Mouse (Mus musculus) MEL (cell line): ENCODE data around the gene Igbp1b. TPM values are rescaled to one million over a fixed set of nuclear protein-coding genes. Genes with fewer than 3 reads are reported as not detected.

Experiments used
- DNase-seq: peaks from one replicate; pipeline ENCODE4 v3.0.0; 2011; ENCODE audit warnings: low read depth, low spot score
- H3K27ac ChIP-seq: 2 replicates; pipeline ENCODE4 v1.5.1; 2012; ENCODE audit warnings: low read depth, mild to moderate bottlenecking, control low read depth, low read length, moderate library complexity; ENCODE audit not compliant: control insufficient read depth
- H3K27me3 ChIP-seq, 2 experiments: fragments of 150-350 bp in 1 of 2; sonication (generic) in 1 of 2; 2 replicates each; pipeline ENCODE4 v1.6.1; 2012; ENCODE audit warnings: low read length in 2 of 2, mild to moderate bottlenecking in 2 of 2, improper control_type of control experiment in 1 of 2, moderate library complexity in 1 of 2; ENCODE audit not compliant: insufficient read depth in 2 of 2, control insufficient read depth in 1 of 2
- H3K36me3 ChIP-seq, 2 experiments: 2 replicates each; pipeline ENCODE4 v1.6.1; 2012 to 2014; ENCODE audit warnings: low read length in 2 of 2, improper control_type of control experiment in 1 of 2, inconsistent platforms in 1 of 2, mild to moderate bottlenecking in 1 of 2; ENCODE audit not compliant: insufficient read depth in 2 of 2, control insufficient read depth in 1 of 2
- H3K4me1 ChIP-seq, 2 experiments: fragments of 150-350 bp in 1 of 2; sonication (generic) in 1 of 2; 2 replicates each; pipeline ENCODE4 v1.6.1; 2012; ENCODE audit warnings: low read length in 2 of 2, improper control_type of control experiment in 1 of 2, mild to moderate bottlenecking in 1 of 2; ENCODE audit not compliant: insufficient read depth in 2 of 2, control insufficient read depth in 1 of 2
- H3K4me3 ChIP-seq, 2 experiments: fragments of 150-350 bp in 1 of 2; sonication (generic) in 1 of 2; 2 replicates each; pipeline ENCODE4 v1.5.1; 2012; ENCODE audit warnings: low read depth in 2 of 2, low read length in 2 of 2, mild to moderate bottlenecking in 2 of 2, moderate library complexity in 2 of 2, control low read depth in 1 of 2, improper control_type of control experiment in 1 of 2; ENCODE audit not compliant: control insufficient read depth in 1 of 2, insufficient read depth in 1 of 2
- H3K79me2 ChIP-seq: 2 replicates; pipeline ENCODE4 v1.6.1; 2012; ENCODE audit warnings: mild to moderate bottlenecking, low read length, moderate library complexity; ENCODE audit not compliant: control insufficient read depth, poor library complexity, insufficient read depth
- H3K9ac ChIP-seq: 2 replicates; pipeline ENCODE4 v1.6.1; 2012; ENCODE audit warnings: low read depth, mild to moderate bottlenecking, control low read depth, low read length, moderate library complexity; ENCODE audit not compliant: control insufficient read depth, poor library complexity, severe bottlenecking
- H3K9me3 ChIP-seq: fragments of 150-350 bp; sonication (generic); replicated peaks from 2 replicates; pipeline ENCODE4 v1.6.1; 2012; ENCODE audit warnings: mild to moderate bottlenecking, low read length, improper control_type of control experiment, moderate library complexity; ENCODE audit not compliant: insufficient read depth
- BHLHE40 ChIP-seq: IDR thresholded peaks from 2 replicates; pipeline ENCODE4 v1.6.1; 2012; ENCODE audit warnings: low read depth, mild to moderate bottlenecking, inconsistent platforms, low read length, improper control_type of control experiment, borderline replicate concordance
- CHD1 ChIP-seq: IDR thresholded peaks from 2 replicates; pipeline ENCODE4 v1.6.1; 2012; ENCODE audit warnings: low read depth, mild to moderate bottlenecking, inconsistent platforms, low read length, improper control_type of control experiment
- CTCF ChIP-seq, 3 experiments: IDR thresholded peaks in 2 of 3; conservative IDR thresholded peaks in 1 of 3; 2 replicates each; pipeline ENCODE4 v1.5.1; 2011 to 2012; ENCODE audit warnings: low read length in 3 of 3, low read depth in 2 of 3, mild to moderate bottlenecking in 2 of 3, improper control_type of control experiment in 1 of 3, inconsistent platforms in 1 of 3, mixed read lengths in 1 of 3, moderate library complexity in 1 of 3; ENCODE audit not compliant: control insufficient read depth in 1 of 3, insufficient read depth in 1 of 3, poor library complexity in 1 of 3, severe bottlenecking in 1 of 3
- E2F4 ChIP-seq: IDR thresholded peaks from 2 replicates; pipeline ENCODE4 v1.6.1; 2011; ENCODE audit warnings: low read depth, low read length, improper control_type of control experiment, borderline replicate concordance
- ETS1 ChIP-seq: IDR thresholded peaks from 2 replicates; pipeline ENCODE4 v1.6.1; 2012; ENCODE audit warnings: low read depth, mild to moderate bottlenecking, inconsistent platforms, low read length, improper control_type of control experiment, moderate library complexity
- GABPA ChIP-seq: IDR thresholded peaks from 2 replicates; pipeline ENCODE4 v1.6.1; 2012; ENCODE audit warnings: low read depth, mild to moderate bottlenecking, inconsistent platforms, low read length, improper control_type of control experiment, moderate library complexity
- GATA1 ChIP-seq: IDR thresholded peaks from 2 replicates; pipeline ENCODE4 v1.6.1; 2011; ENCODE audit warnings: low read depth, low read length, improper control_type of control experiment
- JUND ChIP-seq: IDR thresholded peaks from 2 replicates; pipeline ENCODE4 v1.6.1; 2011; ENCODE audit warnings: low read depth, mild to moderate bottlenecking, improper control_type of control experiment, low read length
- KAT2A ChIP-seq: conservative IDR thresholded peaks from 2 replicates; pipeline ENCODE4 v1.6.1; 2012; ENCODE audit warnings: low read depth, low read length, improper control_type of control experiment, inconsistent platforms
- MAFK ChIP-seq: IDR thresholded peaks from 2 replicates; pipeline ENCODE4 v1.6.1; 2011; ENCODE audit warnings: low read depth, mild to moderate bottlenecking, low read length, improper control_type of control experiment, borderline replicate concordance
- MAZ ChIP-seq: IDR thresholded peaks from 2 replicates; pipeline ENCODE4 v1.6.1; 2012; ENCODE audit warnings: low read depth, mild to moderate bottlenecking, inconsistent platforms, low read length, improper control_type of control experiment
- MYB ChIP-seq: IDR thresholded peaks from 2 replicates; pipeline ENCODE4 v1.6.1; 2011; ENCODE audit warnings: mild to moderate bottlenecking, low read depth, low read length, improper control_type of control experiment
- MYC ChIP-seq: IDR thresholded peaks from 2 replicates; pipeline ENCODE4 v1.6.1; 2011; ENCODE audit warnings: low read depth, mild to moderate bottlenecking, low read length, improper control_type of control experiment, moderate library complexity
- POLR2A ChIP-seq, 2 experiments: IDR thresholded peaks; 2 replicates each; pipeline ENCODE4 v1.6.1; 2011 to 2012; ENCODE audit warnings: low read length in 2 of 2, mild to moderate bottlenecking in 2 of 2, control low read depth in 1 of 2, improper control_type of control experiment in 1 of 2, low read depth in 1 of 2, moderate library complexity in 1 of 2; ENCODE audit not compliant: control insufficient read depth in 1 of 2, insufficient read depth in 1 of 2, poor library complexity in 1 of 2
- POLR2AphosphoS2 ChIP-seq: IDR thresholded peaks from 2 replicates; pipeline ENCODE4 v1.6.1; 2011; ENCODE audit warnings: low read length, improper control_type of control experiment
- POLR2AphosphoS5 ChIP-seq: IDR thresholded peaks from 2 replicates; pipeline ENCODE4 v1.6.1; 2012; ENCODE audit warnings: low read depth, borderline replicate concordance, mild to moderate bottlenecking, inconsistent platforms, low read length, moderate library complexity, mixed read lengths
- RAD21 ChIP-seq: IDR thresholded peaks from 2 replicates; pipeline ENCODE4 v1.6.1; 2011; ENCODE audit warnings: mild to moderate bottlenecking, low read depth, low read length, improper control_type of control experiment
- TBP ChIP-seq: IDR thresholded peaks from 2 replicates; pipeline ENCODE4 v1.8.0; 2011; ENCODE audit warnings: low read depth, low read length, improper control_type of control experiment
- TCF12 ChIP-seq: IDR thresholded peaks from 2 replicates; pipeline ENCODE4 v1.6.1; 2014; ENCODE audit warnings: low read depth, mild to moderate bottlenecking, inconsistent platforms, low read length, improper control_type of control experiment, moderate library complexity
- UBTF ChIP-seq: IDR thresholded peaks from 2 replicates; pipeline ENCODE4 v1.6.1; 2012; ENCODE audit warnings: low read depth, mild to moderate bottlenecking, inconsistent platforms, low read length, improper control_type of control experiment, moderate library complexity, borderline replicate concordance; ENCODE audit not compliant: insufficient read depth
- USF1 ChIP-seq: IDR thresholded peaks from 2 replicates; pipeline ENCODE4 v1.6.1; 2014; ENCODE audit warnings: low read depth, mild to moderate bottlenecking, inconsistent platforms, low read length, improper control_type of control experiment, moderate library complexity
- ZC3H11A ChIP-seq: IDR thresholded peaks from 2 replicates; pipeline ENCODE4 v1.6.1; 2012; ENCODE audit warnings: low read depth, mild to moderate bottlenecking, inconsistent platforms, low read length, improper control_type of control experiment
- ZMIZ1 ChIP-seq: IDR thresholded peaks from 2 replicates; pipeline ENCODE4 v1.6.1; 2012; ENCODE audit warnings: low read depth, mild to moderate bottlenecking, inconsistent platforms, low read length, improper control_type of control experiment, moderate library complexity
- ZNF384 ChIP-seq: IDR thresholded peaks from 2 replicates; pipeline ENCODE4 v1.6.1; 2012; ENCODE audit warnings: low read depth, mild to moderate bottlenecking, inconsistent platforms, low read length, improper control_type of control experiment
- polyA plus RNA-seq, 2 experiments: library from polyadenylated mRNA; stranded (reverse) in 1 of 2; unstranded in 1 of 2; fragments of >175 nt in 1 of 2; fragments of >200 nt in 1 of 2; gene quantifications; 2 replicates each; pipeline versions ENCODE4 v1.2.1 to v1.2.4; 2012; ENCODE audit warnings: low replicate concordance in 2 of 2, low read depth in 1 of 2; ENCODE audit not compliant: insufficient read length in 2 of 2, insufficient read depth in 1 of 2, missing spikeins in 1 of 2
- total RNA-seq: library from RNA; depleted of rRNA; stranded (reverse); fragments of 300-350 nt; gene quantifications from 2 replicates; pipeline ENCODE4 v1.2.3, GENCODE M21; 2012

Gene Igbp1b
- total and polyA plus RNA-seq, 3 experiments = not detected

DNA sequence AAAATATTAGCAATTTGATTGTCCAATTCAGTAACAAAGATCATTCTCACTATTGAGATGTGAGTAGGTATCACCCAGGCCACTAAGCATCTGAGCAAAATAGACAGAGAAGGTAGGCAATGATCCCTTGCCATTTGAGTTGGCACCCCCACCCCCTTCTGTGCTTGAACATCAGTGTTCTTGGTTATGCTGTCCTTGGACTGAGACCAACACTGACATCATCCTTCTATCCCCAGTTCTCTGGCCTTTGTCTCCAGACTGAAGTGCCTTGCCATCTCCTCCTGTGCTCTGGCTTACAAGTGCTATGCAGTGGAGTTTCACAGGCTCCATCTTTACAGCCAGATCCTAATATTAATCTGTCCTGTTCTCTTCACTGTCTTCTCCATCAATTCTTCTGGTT, 37.6 kb downstream of the Igbp1b start:
- no peak overlapping the region for H3K9ac ChIP-seq
- no peak overlapping the region for H3K27ac ChIP-seq
- no peak for DNase-seq
- no peaks in the 10 kb centered on the region for H3K4me1 ChIP-seq
- H3K27me3 ChIP-seq = no peaks in the 10 kb centered on the region
- no peak for TF ChIP-seq BHLHE40
- TF ChIP-seq CHD1 = no peak
- TF ChIP-seq UBTF = no peak
- TF ChIP-seq MYB = no peak
- TF ChIP-seq JUND = no peak
- TF ChIP-seq ETS1 = no peak
- TF ChIP-seq KAT2A = no peak
- TF ChIP-seq POLR2A (IDR thresholded peaks at IDR 0.05; ENCODE audit: control insufficient read depth in 1 of 2, insufficient read depth in 1 of 2, low read depth in 1 of 2, low read length in 2 of 2, poor library complexity in 1 of 2) = no peak
- TF ChIP-seq POLR2AphosphoS2 = no peak
- no peak for TF ChIP-seq ZMIZ1
- TF ChIP-seq MAZ = no peak
- TF ChIP-seq TCF12 = no peak
- no peak for TF ChIP-seq ZNF384
- no peak for TF ChIP-seq GATA1
- no peak for TF ChIP-seq CTCF (IDR thresholded peaks at IDR 0.05 in 2 of 3, conservative IDR thresholded peaks at IDR 0.05 in 1 of 3; ENCODE audit: control insufficient read depth in 1 of 3, insufficient read depth in 1 of 3, low read depth in 2 of 3, low read length in 3 of 3, poor library complexity in 1 of 3, severe bottlenecking in 1 of 3)
- no peaks in the 10 kb centered on the region for H3K9me3 ChIP-seq
- no peak overlapping the region for H3K4me3 ChIP-seq
- no peaks in the 10 kb centered on the region for H3K79me2 ChIP-seq
- no peaks in the 10 kb centered on the region for H3K36me3 ChIP-seq

DNA sequence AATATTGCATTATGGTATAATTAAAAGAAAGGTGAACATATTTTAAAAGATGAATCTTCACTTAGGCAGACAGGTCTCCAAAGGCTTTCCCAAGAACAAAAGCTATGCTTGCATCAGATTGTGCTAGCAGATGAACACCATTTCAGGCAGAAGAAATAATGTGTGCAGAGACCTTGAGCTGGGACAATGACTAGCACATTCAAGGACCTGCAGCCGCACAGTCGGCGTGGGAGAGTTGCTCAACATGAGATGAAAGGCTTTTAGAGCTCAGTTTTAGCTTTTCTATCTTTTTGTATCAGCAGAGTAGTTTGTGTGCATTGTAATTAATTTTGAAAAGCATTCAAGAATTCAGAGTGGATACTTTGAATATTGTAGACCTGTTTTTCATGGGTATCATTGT, 39.9 kb downstream of the Igbp1b start:
- Histone ChIP-seq H3K9ac (no peak overlapping the region), H3K27ac (no peak overlapping the region), H3K36me3 (no peaks in the 10 kb centered on the region), H3K9me3 (no peaks in the 10 kb centered on the region), H3K27me3 (no peaks in the 10 kb centered on the region), H3K4me1 (no peaks in the 10 kb centered on the region), H3K79me2 (no peaks in the 10 kb centered on the region), H3K4me3 (no peak overlapping the region)
- TF ChIP-seq ETS1 = no peak
- no peak for TF ChIP-seq ZC3H11A
- TF ChIP-seq GABPA = no peak
- no peak for TF ChIP-seq ZNF384
- no peak for TF ChIP-seq RAD21
- TF ChIP-seq MAFK = no peak
- no peak for TF ChIP-seq MAZ
- TF ChIP-seq CTCF (IDR thresholded peaks at IDR 0.05 in 2 of 3, conservative IDR thresholded peaks at IDR 0.05 in 1 of 3; ENCODE audit: control insufficient read depth in 1 of 3, insufficient read depth in 1 of 3, low read depth in 2 of 3, low read length in 3 of 3, poor library complexity in 1 of 3, severe bottlenecking in 1 of 3) = no peak
- no peak for TF ChIP-seq USF1
- no peak for TF ChIP-seq TBP
- TF ChIP-seq E2F4 = no peak
- no peak for TF ChIP-seq KAT2A
- TF ChIP-seq MYB = no peak
- no peak for TF ChIP-seq MYC
- no peak for TF ChIP-seq ZMIZ1
- no peak for TF ChIP-seq POLR2AphosphoS5
- DNase-seq = no peak
